Mouse (Mus musculus) stomach, embryonic 14.5 days (tissue): Measurements from ENCODE around the gene Tmtc3. TPM values are rescaled to one million over a fixed set of nuclear protein-coding genes. Genes with fewer than 3 reads are reported as not detected.
"Not testable (repeated sequence)": the region's sequence is repeated elsewhere in the genome, so short reads cannot be mapped to it uniquely, and the experiment has no call there.

ENCODE experiments used
- ATAC-seq: fragments of 200-750 bp; cut with Nextera tagmentation; 2 replicates; pipeline ENCODE4 v1.8.0; 2017; ENCODE audit warnings: low read depth, moderate TSS enrichment; ENCODE audit not compliant: insufficient number of reproducible peaks, insufficient read depth, low FRiP score
- H3K27ac ChIP-seq: fragments of 300-500 bp; sonication (generic); 2 replicates; pipeline ENCODE4 v1.5.1; 2014; ENCODE audit warnings: mild to moderate bottlenecking, low read length, moderate library complexity, mixed read lengths
- H3K27me3 ChIP-seq: fragments of 300-500 bp; sonication (generic); 2 replicates; pipeline ENCODE4 v1.6.1; 2014; ENCODE audit warnings: low read length, control low read depth, mixed read lengths; ENCODE audit not compliant: control insufficient read depth, insufficient read depth
- H3K36me3 ChIP-seq: fragments of 300-500 bp; sonication (generic); 2 replicates; pipeline ENCODE4 v1.6.1; 2014; ENCODE audit warnings: mild to moderate bottlenecking, control low read depth, low read length, moderate library complexity, mixed read lengths; ENCODE audit not compliant: control insufficient read depth, insufficient read depth
- H3K4me1 ChIP-seq: fragments of 300-500 bp; sonication (generic); 2 replicates; pipeline ENCODE4 v1.6.1; 2014; ENCODE audit warnings: low read length, control low read depth, mixed read lengths; ENCODE audit not compliant: control insufficient read depth, insufficient read depth
- H3K4me2 ChIP-seq: fragments of 300-500 bp; sonication (generic); replicated peaks from 2 replicates; pipeline ENCODE4 v1.6.1; 2014; ENCODE audit warnings: low read depth, low read length, control low read depth
- H3K4me3 ChIP-seq: fragments of 300-500 bp; sonication (generic); 2 replicates; pipeline ENCODE4 v1.5.1; 2014; ENCODE audit warnings: low read depth, low read length, control low read depth
- H3K9ac ChIP-seq: fragments of 300-500 bp; sonication (generic); replicated peaks from 2 replicates; pipeline ENCODE4 v1.6.1; 2014; ENCODE audit warnings: low read depth, mild to moderate bottlenecking, control low read depth, low read length, moderate library complexity, mixed read lengths
- H3K9me3 ChIP-seq: fragments of 300-500 bp; sonication (generic); 2 replicates; pipeline ENCODE4 v1.6.1; 2016; ENCODE audit warnings: low read depth, low read length, control low read depth; ENCODE audit not compliant: control insufficient read depth
- WGBS: fragments of 180-500 bp; shearing (Covaris S2); extraction: QIAGEN DNeasy Blood & Tissue Kit; methylation state at CpG from one replicate; pipeline ENCODE4 v1.1.7; 2014; 5-methylcytosine and 5-hydroxymethylcytosine counted together
- polyA plus RNA-seq: library from polyadenylated mRNA; unstranded; fragments of >200 nt; fragmentation: Nextera tagmentation; extraction: Ambion mirVana; gene quantifications from 2 replicates; pipeline ENCODE4 v1.2.1, GENCODE M21; 2014

The Tmtc3 gene
- polyA plus RNA-seq, 1 experiment from 2014 or later, result 36.3 TPM

DNA sequence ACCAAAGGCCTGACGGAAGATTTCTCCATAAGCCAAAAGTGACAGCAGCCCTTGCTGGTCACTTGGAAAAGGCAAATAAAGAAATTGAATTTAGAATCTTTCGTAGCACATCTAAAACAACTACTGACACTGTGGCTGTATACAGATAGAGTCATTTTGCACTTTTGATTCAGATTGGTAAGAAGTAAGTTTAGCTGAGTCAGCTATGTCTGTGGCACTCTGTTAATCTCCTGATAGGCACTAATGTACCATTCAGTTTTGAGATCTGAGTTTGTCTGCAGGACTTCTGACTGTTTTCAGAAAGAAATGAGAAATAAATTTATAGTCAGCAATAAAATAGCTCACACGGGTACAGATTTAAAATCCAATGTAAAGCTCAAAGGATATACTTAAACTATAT is 7.6 kb downstream of the Tmtc3 start:
- no peak for ATAC-seq
- 91% methylated on average over 3 of the region's 3 CpGs for WGBS

DNA sequence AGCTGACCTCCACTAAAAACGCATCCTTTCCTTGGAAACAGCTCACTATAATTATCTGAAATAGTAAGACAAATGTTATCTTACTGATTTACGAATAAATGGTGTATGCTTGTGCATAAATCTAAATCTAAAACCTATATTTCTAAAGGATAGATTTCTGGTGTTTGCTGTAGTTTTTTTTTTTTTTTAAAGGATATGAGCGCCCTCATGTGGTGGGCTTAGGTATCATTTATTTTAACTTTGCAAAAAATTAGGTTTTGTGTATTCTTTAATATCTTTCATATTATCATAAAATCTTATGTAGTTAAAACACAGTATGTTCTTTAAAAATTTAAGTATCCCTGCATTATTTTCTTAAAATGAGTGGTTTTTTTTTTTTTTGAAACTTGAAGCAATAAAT is 12.1 kb downstream of the Tmtc3 start:
- H3K9ac ChIP-seq, result no peak overlapping the region
- peaks cover 16% of the 10 kb centered on the region; the same call in 1 of the 2 replicates for H3K36me3 ChIP-seq
- H3K4me1 ChIP-seq, result no peaks in the 10 kb centered on the region
- no peaks in the 10 kb centered on the region for H3K27me3 ChIP-seq
- WGBS, result 55% methylated on average over 3 of the region's 3 CpGs
- ATAC-seq, result no peak
- no peaks in the 10 kb centered on the region for H3K9me3 ChIP-seq
- H3K4me2 ChIP-seq, result no peak overlapping the region
- no peak overlapping the region for H3K27ac ChIP-seq
- H3K4me3 ChIP-seq, result no peak overlapping the region

More for the DNA sequence above, 7.6 kb downstream of the Tmtc3 start:
- Histone ChIP-seq H3K9ac (no peak overlapping the region), H3K27ac (no peak overlapping the region), H3K4me1 (no peaks in the 10 kb centered on the region), H3K9me3 (no peaks in the 10 kb centered on the region), H3K27me3 (no peaks in the 10 kb centered on the region), H3K4me3 (no peak overlapping the region), H3K36me3 (peaks cover 11% of the 10 kb centered on the region; the same call in 1 of the 2 replicates), H3K4me2 (no peak overlapping the region)

DNA sequence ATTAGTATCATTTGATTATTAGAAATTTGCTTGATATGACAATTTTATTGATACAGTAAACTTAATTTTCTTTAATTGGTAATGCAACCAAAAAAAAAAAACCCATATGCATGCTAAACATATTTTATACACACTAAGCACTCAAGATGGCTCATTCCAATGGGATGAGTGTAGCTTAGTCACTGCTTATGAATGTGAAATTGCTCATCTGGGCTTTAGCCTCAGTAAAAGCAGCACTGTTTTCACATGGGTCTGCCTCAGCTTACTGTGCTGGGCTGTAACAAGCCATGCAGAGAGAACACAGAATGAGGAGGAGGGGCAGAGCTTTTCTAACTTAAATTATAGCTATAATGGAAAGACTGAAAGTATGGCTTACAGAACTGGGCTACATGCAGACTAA is 26.6 kb downstream of the Tmtc3 start:
- Histone ChIP-seq H3K27ac (no peak overlapping the region), H3K27me3 (no peaks in the 10 kb centered on the region), H3K36me3 (peaks cover 13% of the 10 kb centered on the region), H3K9me3 (no peaks in the 10 kb centered on the region), H3K4me1 (no peaks in the 10 kb centered on the region), H3K4me2 (no peak overlapping the region), H3K4me3 (no peak overlapping the region), H3K9ac (no peak overlapping the region)
- no peak for ATAC-seq

DNA sequence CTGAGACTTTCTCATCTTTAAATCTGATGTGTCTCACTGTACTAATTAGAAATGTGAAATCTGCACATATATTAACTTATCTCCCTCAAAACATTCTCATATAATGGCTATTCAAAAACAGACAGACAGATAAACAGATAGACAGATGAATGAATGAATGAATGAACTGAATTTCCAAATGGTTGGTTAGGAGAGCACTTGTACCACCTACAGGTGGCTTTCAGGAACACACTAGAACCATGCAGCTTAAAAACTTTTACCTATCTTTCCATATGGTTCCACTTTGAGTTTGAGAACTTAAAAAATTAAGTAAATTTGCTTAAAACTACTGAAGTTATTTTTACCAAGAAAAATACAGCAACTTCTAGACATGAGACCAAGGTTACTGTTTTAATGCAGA is 37.8 kb downstream of the Tmtc3 start:
- no peak overlapping the region for H3K27ac ChIP-seq
- no peaks in the 10 kb centered on the region for H3K4me1 ChIP-seq
- no peak overlapping the region for H3K4me3 ChIP-seq
- no peak overlapping the region for H3K9ac ChIP-seq
- no peak overlapping the region for H3K4me2 ChIP-seq
- ATAC-seq, result no peak
- no peaks in the 10 kb centered on the region for H3K27me3 ChIP-seq
- H3K36me3 ChIP-seq, result no peaks in the 10 kb centered on the region; the same call in 1 of the 2 replicates
- no peaks in the 10 kb centered on the region for H3K9me3 ChIP-seq

DNA sequence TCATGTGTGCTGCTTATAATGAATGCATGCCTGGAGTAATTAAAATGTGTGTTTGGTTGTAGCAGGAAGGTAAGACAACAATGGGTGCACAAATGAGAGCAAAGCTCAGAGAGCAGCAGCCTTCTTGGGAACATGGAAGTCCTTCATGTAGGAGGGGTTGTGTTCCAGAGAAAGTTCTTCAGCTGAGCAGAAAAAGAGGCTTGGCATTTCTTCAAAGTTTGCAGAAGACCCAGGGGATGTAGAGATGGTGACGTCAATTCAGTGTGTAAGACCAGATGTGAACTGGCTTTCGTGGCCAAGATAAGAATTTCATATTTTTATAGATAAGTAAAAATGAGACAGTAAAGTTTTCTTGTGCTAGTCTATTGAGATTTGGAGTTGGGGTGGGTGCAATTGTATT is 59.6 kb downstream of the Tmtc3 start:
- Histone ChIP-seq H3K27ac (no peak overlapping the region), H3K36me3 (no peaks in the 10 kb centered on the region), H3K4me3 (no peak overlapping the region), H3K4me2 (no peak overlapping the region), H3K9ac (no peak overlapping the region), H3K4me1 (no peaks in the 10 kb centered on the region), H3K27me3 (no peaks in the 10 kb centered on the region), H3K9me3 (no peaks in the 10 kb centered on the region)
- WGBS, result 77% methylated on average over 2 of the region's 2 CpGs
- no peak for ATAC-seq

DNA sequence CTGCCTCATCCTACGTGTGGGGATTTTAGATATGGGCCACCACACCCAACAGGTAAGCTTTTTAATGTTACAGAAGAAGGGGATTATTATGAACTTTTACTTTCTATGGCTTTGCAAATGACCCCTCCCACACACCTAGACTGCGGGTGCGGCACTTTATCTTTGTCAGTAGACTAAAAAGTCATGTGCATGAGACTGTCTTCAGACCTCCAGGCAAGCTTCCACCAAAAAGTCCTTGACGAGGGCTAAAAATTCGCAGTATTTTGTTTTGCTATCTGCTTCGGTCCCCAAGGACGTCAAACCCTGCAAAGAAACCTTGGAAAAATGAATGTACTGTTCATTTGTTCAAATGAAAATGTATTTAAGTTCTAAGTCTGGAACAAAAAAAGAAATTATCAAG is 71.6 kb downstream of the Tmtc3 start:
- no peak overlapping the region for H3K4me3 ChIP-seq
- H3K9ac ChIP-seq, result no peak overlapping the region
- ATAC-seq, result no peak
- H3K9me3 ChIP-seq, result no peaks in the 10 kb centered on the region
- H3K4me2 ChIP-seq, result no peak overlapping the region
- no peak overlapping the region for H3K27ac ChIP-seq
- no peaks in the 10 kb centered on the region for H3K27me3 ChIP-seq
- H3K4me1 ChIP-seq, result no peaks in the 10 kb centered on the region
- H3K36me3 ChIP-seq, result no peaks in the 10 kb centered on the region
- WGBS, result 88% methylated on average over 7 of the region's 7 CpGs

DNA sequence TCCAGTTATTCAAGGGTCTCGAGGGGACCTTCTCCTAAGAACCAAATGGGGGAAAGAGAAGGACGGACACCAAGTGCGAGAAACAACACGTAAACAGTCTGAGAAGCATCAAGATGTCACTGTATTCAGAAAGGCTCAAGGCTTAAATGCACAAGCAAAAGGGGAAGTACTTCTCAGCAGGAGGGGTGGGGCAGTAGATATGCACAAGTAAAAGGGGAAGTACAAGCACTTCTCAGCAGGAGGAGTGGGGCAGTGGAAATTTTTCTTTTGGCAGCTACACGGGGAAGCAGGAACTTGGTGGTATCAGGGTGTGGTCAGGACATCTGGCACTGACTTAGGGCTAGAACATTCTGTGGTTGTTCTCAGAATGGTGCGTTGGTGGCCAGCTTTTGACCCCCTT is 84.8 kb downstream of the Tmtc3 start:
- H3K36me3 ChIP-seq, ATAC-seq, H3K27me3 ChIP-seq, H3K9me3 ChIP-seq, H3K4me3 ChIP-seq, H3K9ac ChIP-seq, H3K27ac ChIP-seq, H3K4me2 ChIP-seq, H3K4me1 ChIP-seq: not testable (repeated sequence)
- WGBS, result 87% methylated on average over 6 of the region's 6 CpGs

Other genes starting within 250 kb of the Tmtc3 start
- gene Gm4301, start 151.7 kb downstream of the Tmtc3 start, polyA plus RNA-seq, result not detected in 2 replicates
- gene Gm4302, start 146.5 kb downstream of the Tmtc3 start, polyA plus RNA-seq, result not detected in 2 replicates
- gene Gm4303, start 141.4 kb downstream of the Tmtc3 start, polyA plus RNA-seq, result not detected in 2 replicates
- not detected in 2 replicates for gene Gm4305, start 136.3 kb downstream of the Tmtc3 start, polyA plus RNA-seq
- not detected in 2 replicates for gene Gm4307, start 126.0 kb downstream of the Tmtc3 start, polyA plus RNA-seq
- not detected in 2 replicates for gene Gm4312, start 104.8 kb downstream of the Tmtc3 start, polyA plus RNA-seq
- gene Cep290, start 208 bp upstream of the Tmtc3 start, polyA plus RNA-seq, result 5.4 and 7.8 TPM in 2 replicates
- gene 4930430F08Rik, start 103.1 kb upstream of the Tmtc3 start, polyA plus RNA-seq, result 8.8 and 9.5 TPM in 2 replicates
- not detected in 2 replicates for gene 1700017N19Rik, start 103.1 kb upstream of the Tmtc3 start, polyA plus RNA-seq